Mouse (Mus musculus): ENCODE data around the gene Psg22. TPM values are rescaled to one million over a fixed set of nuclear protein-coding genes. Genes with fewer than 3 reads are reported as not detected.

Gene Psg22
- 0.08 TPM in 1 of 2 replicates, not detected in the other for polyA plus RNA-seq (2015; fragmentation: Nextera tagmentation; extraction: Ambion mirVana)

DNA sequence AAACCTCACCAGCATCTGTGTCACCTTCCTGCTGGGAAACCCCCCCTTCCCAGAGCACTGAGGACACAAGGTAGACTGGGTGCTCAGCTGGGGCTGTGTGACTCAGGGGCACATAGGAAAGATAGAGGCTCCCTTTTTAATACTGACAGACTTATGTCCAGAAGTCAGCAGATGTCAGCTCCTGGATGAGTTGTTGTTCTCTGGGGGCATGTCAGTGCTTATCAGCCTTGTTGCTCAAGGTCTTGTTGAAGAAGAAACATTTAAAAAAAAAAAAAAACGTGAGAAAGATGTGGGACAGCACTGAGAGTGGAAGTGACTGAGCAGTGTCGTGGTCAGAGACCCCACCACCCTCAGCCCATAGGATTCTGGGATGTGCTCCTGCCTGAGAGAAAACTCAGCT lies at the start of gene Psg22:
Psg22 (plus strand) TSS at position 301 of the 400 bp plus-strand sequence.

DNA sequence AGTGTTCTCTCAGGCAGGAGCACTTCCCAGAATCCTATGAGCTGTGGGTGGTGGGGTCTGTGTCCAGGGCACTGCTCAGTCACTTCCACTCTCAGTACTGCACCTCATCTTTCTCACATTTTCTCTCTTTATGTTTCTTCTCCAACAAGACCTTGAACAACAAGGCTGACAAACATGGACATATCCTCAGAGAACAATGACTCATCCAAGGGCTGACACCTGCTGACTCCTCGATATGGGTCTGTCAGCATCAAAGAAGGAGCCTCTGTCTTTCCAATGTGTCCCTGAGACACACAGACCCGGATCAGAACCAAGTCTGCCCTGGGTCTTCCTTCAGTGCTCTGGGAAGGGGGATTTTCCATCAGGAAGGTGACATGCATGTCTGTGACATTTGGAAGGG lies 31.8 kb upstream of the Psg22 start, which contains the start of gene Psg20:
Psg20 (minus strand) TSS at position 101 of the 400 bp plus-strand sequence.

Other genes with a start within 250 kb of the Psg22 start
- gene Psg26, start 233.9 kb upstream of the Psg22 start, polyA plus RNA-seq (2015; fragmentation: Nextera tagmentation; extraction: Ambion mirVana), result not detected in 2 replicates
- gene Psg25, start 185.8 kb upstream of the Psg22 start, polyA plus RNA-seq (2015; fragmentation: Nextera tagmentation; extraction: Ambion mirVana), result not detected in 2 replicates
- not detected in 2 replicates for gene Psg27, start 150.8 kb upstream of the Psg22 start, polyA plus RNA-seq (2015; fragmentation: Nextera tagmentation; extraction: Ambion mirVana)
- gene Psg23, start 101.6 kb upstream of the Psg22 start, polyA plus RNA-seq (2015; fragmentation: Nextera tagmentation; extraction: Ambion mirVana), result not detected in 2 replicates
- gene Psg21, start 61.4 kb upstream of the Psg22 start, polyA plus RNA-seq (2015; fragmentation: Nextera tagmentation; extraction: Ambion mirVana), result not detected in 2 replicates
- gene Psg20, start 31.9 kb upstream of the Psg22 start, polyA plus RNA-seq (2015; fragmentation: Nextera tagmentation; extraction: Ambion mirVana), result not detected in 2 replicates
- not detected in 2 replicates for gene Psg19, start 80.4 kb downstream of the Psg22 start, polyA plus RNA-seq (2015; fragmentation: Nextera tagmentation; extraction: Ambion mirVana)
- not detected in 2 replicates for gene Psg17, start 103.5 kb downstream of the Psg22 start, polyA plus RNA-seq (2015; fragmentation: Nextera tagmentation; extraction: Ambion mirVana)
- 0.60 and 0.80 TPM in 2 replicates for gene Mill2, start 121.9 kb downstream of the Psg22 start, polyA plus RNA-seq (2015; fragmentation: Nextera tagmentation; extraction: Ambion mirVana)
- gene Pglyrp1, start 153.2 kb downstream of the Psg22 start, polyA plus RNA-seq (2015; fragmentation: Nextera tagmentation; extraction: Ambion mirVana), result 247 and 352 TPM in 2 replicates
- gene Ccdc61, start 192.3 kb downstream of the Psg22 start, polyA plus RNA-seq (2015; fragmentation: Nextera tagmentation; extraction: Ambion mirVana), result 12.5 and 14.3 TPM in 2 replicates
- 0.31 and 0.36 TPM in 2 replicates for gene Nova2, start 207.8 kb downstream of the Psg22 start, polyA plus RNA-seq (2015; fragmentation: Nextera tagmentation; extraction: Ambion mirVana)

Measured in spleen, postnatal 0 days (tissue).